Mouse (Mus musculus) G1E (cell line): ENCODE data around the gene Fibp.

Experiments
- CTCF ChIP-seq: IDR thresholded peaks from 2 replicates; pipeline ENCODE4 v1.5.1; 2012; ENCODE audit warnings: low read depth, low read length, inconsistent platforms, mixed read lengths
- GATA1 ChIP-seq: IDR thresholded peaks from 2 replicates; pipeline ENCODE4 v1.6.1; 2012; ENCODE audit warnings: borderline replicate concordance, low read length, inconsistent platforms, mixed read lengths
- GATA2 ChIP-seq: IDR thresholded peaks from 2 replicates; pipeline ENCODE4 v1.6.1; 2012; ENCODE audit warnings: low read depth, low read length, inconsistent platforms, borderline replicate concordance
- TAL1 ChIP-seq: conservative IDR thresholded peaks from 2 replicates; pipeline ENCODE4 v1.6.1; 2012; ENCODE audit warnings: low read depth, low read length, inconsistent platforms, mixed read lengths

GRCm38 (mm10) chr19:5419630-5420029 is 40.8 kb upstream of the Fibp start:
- no peak for TF ChIP-seq CTCF
- no peak for TF ChIP-seq GATA1
- no peak for TF ChIP-seq GATA2
- no peak for TF ChIP-seq TAL1
